Mouse (Mus musculus): ENCODE measurements at regions not wholly inside any gene's neighbourhood (a gene's known extent, or its start where the extent isn't known, plus 50 kb on each side); places are given as distances from the start of the nearest gene placed in this dataset.

DNA sequence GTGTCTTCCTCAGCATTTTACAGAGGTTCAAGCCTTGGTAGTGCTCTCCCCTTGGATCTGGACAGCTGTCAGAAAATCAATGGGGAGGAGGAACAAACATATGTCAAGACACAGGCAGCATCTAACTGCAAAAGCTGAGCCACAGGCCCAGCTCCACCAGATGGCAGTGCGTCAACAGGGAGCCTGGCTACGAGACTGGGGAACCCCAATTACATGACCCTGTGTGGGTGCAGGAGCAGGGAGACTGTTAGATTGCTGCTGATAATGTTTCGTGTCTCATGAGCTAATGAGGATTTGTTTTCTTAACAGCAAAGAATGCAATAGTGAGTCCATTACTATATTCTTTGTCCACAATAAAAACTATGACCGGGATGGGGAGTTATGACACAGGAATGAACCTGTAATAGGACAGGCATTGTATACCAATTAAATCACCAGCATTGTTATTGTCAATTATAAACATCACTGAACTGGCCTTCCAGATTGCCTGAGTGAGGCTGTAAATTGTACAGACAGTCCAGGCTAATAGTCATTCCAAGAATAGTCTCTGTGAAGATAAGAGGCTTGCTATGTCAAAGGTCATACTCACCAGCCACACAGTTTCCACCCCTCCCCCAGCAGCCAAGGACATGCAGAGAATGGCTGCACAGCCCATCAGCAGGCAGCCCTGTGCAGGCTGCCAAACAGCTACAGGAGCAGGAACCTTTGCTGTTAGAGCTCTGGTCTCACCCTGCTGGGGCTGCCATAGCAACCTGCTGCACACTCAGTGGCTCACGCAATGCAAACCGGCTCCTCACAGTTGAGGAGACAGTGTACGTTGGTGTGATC, 58.8 kb upstream of the Barx2 start:
- no peaks in the 10 kb centered on the region for H3K4me1 ChIP-seq (replicated peaks; ENCODE audit: control insufficient read depth, insufficient read depth, low read length)
- no peaks in the 10 kb centered on the region for H3K9me3 ChIP-seq (ENCODE audit: control insufficient read depth)
- H3K4me3 ChIP-seq (ENCODE audit: low read depth, low read length), result no peak overlapping the region
- H3K36me3 ChIP-seq (ENCODE audit: control insufficient read depth, insufficient read depth), result no peaks in the 10 kb centered on the region
- H3K27ac ChIP-seq (ENCODE audit: low read depth, low read length), result no peak overlapping the region
- TF ChIP-seq CTCF (IDR thresholded peaks at IDR 0.05; ENCODE audit: low read depth), result peak; percentile 97
- peak overlapping the region; percentile 14 for H3K4me2 ChIP-seq (replicated peaks; ENCODE audit: low read depth)
- WGBS, result 9% methylated on average over 7 of the region's 7 CpGs
- H3K9ac ChIP-seq (ENCODE audit: low read depth, low read length), result no peak overlapping the region
- peak; percentile 92 for ATAC-seq
- H3K27me3 ChIP-seq (replicated peaks; ENCODE audit: control insufficient read depth, insufficient read depth, low read length), result no peaks in the 10 kb centered on the region

DNA sequence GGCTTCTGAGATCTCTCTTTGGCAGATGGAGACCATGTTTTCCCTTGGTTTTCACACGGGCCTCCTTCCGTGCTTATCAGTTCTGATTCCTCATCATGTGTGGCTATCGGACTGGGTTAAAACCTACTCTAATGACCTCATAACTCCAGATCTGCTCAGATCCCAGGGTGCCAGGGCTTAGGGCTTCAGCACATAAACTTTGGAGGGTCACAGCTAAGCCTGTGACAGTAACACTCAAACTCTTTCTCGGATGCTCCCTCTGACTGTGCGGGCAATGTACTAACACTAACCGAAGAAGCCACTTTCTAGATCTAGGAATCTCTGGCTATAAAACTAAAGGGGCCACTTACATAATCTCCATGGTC, 59.3 kb upstream of the Barx2 start:
- no peak for TF ChIP-seq CTCF (IDR thresholded peaks at IDR 0.05; ENCODE audit: low read depth)
- WGBS, result 43% methylated on average over 6 of the region's 6 CpGs
- no peak overlapping the region for H3K4me3 ChIP-seq (ENCODE audit: low read depth, low read length)
- H3K9me3 ChIP-seq (ENCODE audit: control insufficient read depth), result no peaks in the 10 kb centered on the region
- peak overlapping the region; percentile 14 for H3K4me2 ChIP-seq (replicated peaks; ENCODE audit: low read depth)
- H3K4me1 ChIP-seq (replicated peaks; ENCODE audit: control insufficient read depth, insufficient read depth, low read length), result no peaks in the 10 kb centered on the region
- 0 out of 2 replicates have a peak, but pooled peaks have one; percentile 4 for ATAC-seq
- H3K9ac ChIP-seq (ENCODE audit: low read depth, low read length), result no peak overlapping the region
- no peaks in the 10 kb centered on the region for H3K36me3 ChIP-seq (ENCODE audit: control insufficient read depth, insufficient read depth)
- no peaks in the 10 kb centered on the region for H3K27me3 ChIP-seq (replicated peaks; ENCODE audit: control insufficient read depth, insufficient read depth, low read length)
- no peak overlapping the region for H3K27ac ChIP-seq (ENCODE audit: low read depth, low read length)

DNA sequence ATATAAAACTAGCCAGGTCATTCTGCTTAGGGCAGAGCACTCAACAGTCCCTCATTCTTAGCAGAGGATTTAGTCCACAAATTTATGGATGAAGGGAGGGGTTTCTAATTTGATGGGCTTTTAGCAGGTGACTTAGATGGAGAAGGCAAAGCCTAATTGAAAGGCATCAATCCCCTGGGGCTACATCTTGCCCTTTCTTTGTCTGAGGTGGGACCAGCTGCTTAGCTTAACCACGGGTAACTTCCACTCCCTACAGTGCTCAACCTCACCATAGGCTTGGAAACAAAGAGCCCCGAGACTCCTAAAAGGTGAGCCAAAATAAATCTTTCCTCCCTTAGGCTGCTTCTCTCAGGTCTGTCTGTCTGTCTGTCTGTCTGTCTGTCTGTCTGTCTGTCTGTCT, 62.9 kb upstream of the Barx2 start:
- H3K27ac ChIP-seq (ENCODE audit: low read depth, low read length), result no peak overlapping the region
- H3K9me3 ChIP-seq (ENCODE audit: control insufficient read depth), result peaks cover 6% of the 10 kb centered on the region; the same call in 1 of the 2 replicates
- TF ChIP-seq CTCF (IDR thresholded peaks at IDR 0.05; ENCODE audit: low read depth), result no peak
- WGBS, result 80% methylated on average over 2 of the region's 2 CpGs
- no peaks in the 10 kb centered on the region for H3K36me3 ChIP-seq (ENCODE audit: control insufficient read depth, insufficient read depth)
- H3K4me2 ChIP-seq (replicated peaks; ENCODE audit: low read depth), result no peak overlapping the region
- H3K4me3 ChIP-seq (ENCODE audit: low read depth, low read length), result no peak overlapping the region
- ATAC-seq, result no peak
- no peaks in the 10 kb centered on the region for H3K4me1 ChIP-seq (replicated peaks; ENCODE audit: control insufficient read depth, insufficient read depth, low read length)
- H3K9ac ChIP-seq (ENCODE audit: low read depth, low read length), result no peak overlapping the region
- no peaks in the 10 kb centered on the region for H3K27me3 ChIP-seq (replicated peaks; ENCODE audit: control insufficient read depth, insufficient read depth, low read length)

DNA sequence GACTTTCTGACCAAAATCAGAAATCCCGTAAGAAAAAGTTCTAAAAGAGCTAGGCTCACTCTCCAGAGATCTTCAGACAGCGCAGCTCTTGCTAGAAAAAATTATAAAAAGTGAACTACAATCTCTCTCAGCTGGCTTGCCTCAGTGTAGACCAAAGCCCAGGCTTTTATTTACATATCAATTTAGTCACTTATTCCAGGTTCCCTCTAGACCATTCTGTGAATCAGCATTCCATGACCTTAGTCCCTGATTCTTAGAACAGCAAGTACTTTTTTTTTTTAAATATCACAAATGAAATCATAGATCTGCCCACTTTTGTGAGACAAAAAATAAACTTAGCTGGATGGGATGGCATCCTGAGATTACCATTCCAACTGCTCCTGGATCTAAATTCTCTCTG, 64.8 kb upstream of the Barx2 start:
- Histone ChIP-seq H3K4me2 (replicated peaks; ENCODE audit: low read depth) (no peak overlapping the region), H3K27me3 (replicated peaks; ENCODE audit: control insufficient read depth, insufficient read depth, low read length) (no peaks in the 10 kb centered on the region), H3K4me3 (ENCODE audit: low read depth, low read length) (no peak overlapping the region), H3K27ac (ENCODE audit: low read depth, low read length) (no peak overlapping the region), H3K4me1 (replicated peaks; ENCODE audit: control insufficient read depth, insufficient read depth, low read length) (no peaks in the 10 kb centered on the region), H3K9ac (ENCODE audit: low read depth, low read length) (no peak overlapping the region), H3K36me3 (ENCODE audit: control insufficient read depth, insufficient read depth) (no peaks in the 10 kb centered on the region), H3K9me3 (ENCODE audit: control insufficient read depth) (peaks cover 6% of the 10 kb centered on the region; the same call in 1 of the 2 replicates)
- ATAC-seq, result no peak
- TF ChIP-seq CTCF (IDR thresholded peaks at IDR 0.05; ENCODE audit: low read depth), result no peak
- 87% methylated on average over 2 of the region's 2 CpGs for whole genome bisulfite sequencing

DNA sequence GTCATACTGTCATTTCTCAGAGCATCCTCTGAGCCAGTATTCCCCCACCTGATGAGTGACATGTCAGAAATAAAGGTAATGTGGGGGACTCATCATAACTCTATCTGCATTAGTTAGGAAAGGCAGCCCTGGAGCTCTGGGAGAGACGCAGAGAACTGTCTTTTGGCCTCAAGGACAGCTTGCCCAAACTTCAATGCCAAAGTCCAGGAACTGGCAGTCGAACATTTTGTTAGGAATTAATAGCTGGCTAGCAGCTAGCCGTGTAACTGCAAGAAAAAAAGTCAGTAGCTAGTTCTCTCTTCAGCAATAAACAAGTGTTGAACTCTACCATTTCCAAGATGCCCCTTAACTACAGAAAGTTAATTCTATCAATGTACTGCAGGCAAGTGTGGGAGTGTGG, 65.9 kb upstream of the Barx2 start:
- Histone ChIP-seq H3K9me3 (ENCODE audit: control insufficient read depth) (peaks cover 6% of the 10 kb centered on the region; the same call in 1 of the 2 replicates), H3K27me3 (replicated peaks; ENCODE audit: control insufficient read depth, insufficient read depth, low read length) (no peaks in the 10 kb centered on the region), H3K9ac (ENCODE audit: low read depth, low read length) (no peak overlapping the region), H3K4me3 (ENCODE audit: low read depth, low read length) (no peak overlapping the region), H3K27ac (ENCODE audit: low read depth, low read length) (no peak overlapping the region), H3K4me1 (replicated peaks; ENCODE audit: control insufficient read depth, insufficient read depth, low read length) (no peaks in the 10 kb centered on the region), H3K36me3 (ENCODE audit: control insufficient read depth, insufficient read depth) (no peaks in the 10 kb centered on the region), H3K4me2 (replicated peaks; ENCODE audit: low read depth) (no peak overlapping the region)
- 65% methylated on average over 3 of the region's 3 CpGs for WGBS
- no peak for TF ChIP-seq CTCF (IDR thresholded peaks at IDR 0.05; ENCODE audit: low read depth)
- no peak for ATAC-seq

DNA sequence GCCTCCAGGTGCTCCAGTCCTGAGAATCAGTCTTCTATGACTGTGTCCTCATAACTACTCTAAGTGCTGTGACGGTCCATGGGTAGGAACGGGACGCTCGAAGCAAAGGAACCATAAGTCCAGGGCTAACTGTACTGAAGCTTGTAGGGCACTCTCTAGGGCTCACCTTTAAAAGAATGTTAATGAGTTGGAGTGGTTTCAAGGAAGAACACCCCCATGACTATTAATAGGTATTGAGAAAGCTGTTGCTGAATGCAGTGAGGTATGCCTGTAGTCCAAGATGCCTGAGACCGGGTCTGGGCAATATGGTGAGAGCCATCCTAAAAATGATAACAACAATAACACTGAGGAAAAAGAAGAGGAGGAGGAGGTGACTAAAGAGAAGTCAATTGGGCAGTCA, 67.2 kb upstream of the Barx2 start:
- ATAC-seq, result no peak
- Histone ChIP-seq H3K4me1 (replicated peaks; ENCODE audit: control insufficient read depth, insufficient read depth, low read length) (no peaks in the 10 kb centered on the region), H3K36me3 (ENCODE audit: control insufficient read depth, insufficient read depth) (no peaks in the 10 kb centered on the region), H3K9ac (ENCODE audit: low read depth, low read length) (no peak overlapping the region), H3K9me3 (ENCODE audit: control insufficient read depth) (peaks cover 6% of the 10 kb centered on the region; the same call in 1 of the 2 replicates), H3K27ac (ENCODE audit: low read depth, low read length) (no peak overlapping the region), H3K4me2 (replicated peaks; ENCODE audit: low read depth) (no peak overlapping the region), H3K4me3 (ENCODE audit: low read depth, low read length) (no peak overlapping the region), H3K27me3 (replicated peaks; ENCODE audit: control insufficient read depth, insufficient read depth, low read length) (no peaks in the 10 kb centered on the region)
- 96% methylated on average over 5 of the region's 5 CpGs for WGBS
- no peak for TF ChIP-seq CTCF (IDR thresholded peaks at IDR 0.05; ENCODE audit: low read depth)

Data from intestine, postnatal 0 days (tissue).